Mouse (Mus musculus) heart, postnatal 25 days (tissue): ENCODE measurements around the gene Slc15a1. TPM values are rescaled to one million over a fixed set of nuclear protein-coding genes. Genes with fewer than 3 reads are reported as not detected.

ENCODE experiments used
- DNase-seq: peaks from one replicate; pipeline ENCODE4 v3.0.0; 2022; ENCODE audit warnings: low spot score
- intact Hi-C: fragments of 180-260 bp; cut with DNase I; formaldehyde crosslinking; loops from one replicate; pipeline ENCODE4 v1.15.1; 2025
- total RNA-seq, 2 experiments: library from RNA; stranded (reverse); gene quantifications; 2 replicates each; pipeline ENCODE4 v1.2.3; 2021

The Slc15a1 gene
- total RNA-seq, 2 experiments from 2014 or later = not detected

DNA sequence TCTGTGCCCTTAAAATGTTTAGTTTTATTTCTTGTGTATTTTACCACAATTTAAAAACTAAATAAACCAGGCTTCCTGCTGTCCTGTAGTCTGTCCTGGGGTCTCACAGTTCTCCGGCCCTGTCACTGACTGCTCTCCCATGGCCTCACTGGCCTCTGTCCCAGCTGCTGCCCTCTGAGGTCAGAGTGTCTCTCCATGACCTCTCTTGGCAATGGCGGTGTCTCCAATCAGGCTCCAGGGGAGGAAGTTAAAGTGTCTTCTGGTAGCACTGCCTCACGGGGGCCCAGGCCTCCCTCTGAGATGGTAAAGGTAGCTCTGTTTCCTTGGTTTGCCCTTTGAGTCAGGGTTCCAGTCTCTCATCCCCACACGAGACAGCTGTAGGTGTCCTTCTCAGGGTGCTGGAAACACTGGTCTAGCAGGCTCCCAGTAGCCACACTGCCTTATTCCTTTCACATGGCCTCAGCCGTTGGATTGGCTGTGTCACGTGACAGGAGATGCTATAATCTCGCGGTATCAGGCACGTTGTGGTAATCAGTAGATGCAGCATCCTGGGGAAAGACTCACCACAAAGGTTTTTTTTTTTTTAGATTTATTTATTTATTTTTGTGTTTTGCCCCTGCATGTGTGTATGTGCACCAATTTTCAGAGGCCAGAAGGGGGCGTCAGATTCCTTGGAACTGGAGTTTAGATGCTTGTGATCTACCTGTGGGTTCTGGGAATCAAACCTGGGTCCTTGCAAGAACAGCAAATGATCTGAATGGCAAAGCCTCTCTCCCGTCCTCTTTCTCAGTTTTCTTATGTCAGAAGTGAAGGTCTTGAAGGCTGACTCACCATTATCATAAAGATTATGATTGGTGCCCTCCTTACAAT is 48.4 kb downstream of the Slc15a1 start:
- DNase-seq = no peak
- intact Hi-C loops = loop anchor here (10.0 kb wide), 1 partner anchor 422 kb away; the partner anchor contains the start of gene Farp1

DNA sequence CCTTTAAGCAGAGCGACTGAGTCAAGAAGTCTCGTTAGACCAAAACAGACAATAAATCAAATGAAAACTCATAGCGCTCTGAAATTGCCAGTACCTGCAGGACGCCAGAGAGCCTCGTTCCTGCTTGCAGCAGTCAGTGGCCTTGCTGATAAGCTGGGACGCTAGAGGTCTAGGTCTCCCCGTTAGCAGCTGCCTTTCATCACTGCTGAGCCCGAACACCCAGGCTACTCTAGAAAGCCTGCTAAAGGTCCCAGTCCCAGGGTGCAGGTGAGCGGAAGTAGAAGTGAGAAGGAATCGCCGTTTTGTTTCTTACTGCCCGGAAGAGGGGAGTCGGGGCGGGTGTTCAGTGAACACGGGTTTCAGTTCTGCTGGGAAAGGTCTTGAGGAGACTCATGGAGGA is 49.1 kb downstream of the Slc15a1 start:
- intact Hi-C loops = loop anchor here (10.0 kb wide), 1 partner anchor 421 kb away; the partner anchor contains the start of gene Farp1
- DNase-seq = no peak

DNA sequence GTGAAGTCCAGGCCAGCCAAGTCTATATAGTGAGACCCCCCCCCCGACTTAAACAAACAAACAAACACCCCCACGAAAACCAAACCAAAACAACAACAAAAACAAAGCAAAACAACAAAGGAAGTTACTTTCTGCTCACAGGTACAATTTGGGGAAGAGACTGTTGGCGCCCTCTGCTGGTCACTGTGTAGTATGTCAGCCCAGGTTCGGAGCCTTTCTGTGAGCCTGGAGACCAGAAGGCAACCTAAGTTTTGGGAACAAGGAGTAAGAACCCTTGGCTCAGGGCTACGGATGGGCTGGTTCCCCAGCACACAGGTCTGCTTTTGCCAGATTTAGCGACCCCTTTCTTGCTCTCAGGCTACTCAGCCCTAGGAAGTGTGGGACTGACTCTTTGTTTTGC is 49.5 kb downstream of the Slc15a1 start:
- DNase-seq = peak; percentile 22
- intact Hi-C loops = loop anchor here (10.0 kb wide), 1 partner anchor 421 kb away; the partner anchor contains the start of gene Farp1

DNA sequence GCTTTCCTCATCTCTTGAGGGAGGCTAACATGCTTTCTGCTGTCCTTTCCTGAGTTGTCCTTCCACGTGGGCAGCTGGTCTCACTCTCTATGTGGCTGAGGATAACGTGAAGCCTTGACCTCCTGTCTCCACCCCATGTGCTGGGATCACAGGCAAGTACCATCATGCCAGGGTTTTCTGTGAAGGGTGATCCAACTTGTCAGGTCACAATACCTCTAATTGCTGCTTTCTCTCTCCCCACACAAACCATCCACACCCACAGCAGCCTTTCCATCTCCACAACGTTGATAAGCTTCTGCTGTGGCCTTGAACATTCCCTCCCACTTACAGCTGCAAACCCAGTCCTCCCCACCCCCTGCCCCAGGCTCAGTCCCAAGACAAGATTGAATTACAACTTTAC is 51.9 kb downstream of the Slc15a1 start:
- intact Hi-C loops = loop anchor here (5.0 to 10.0 kb wide), 3 partner anchors 191 to 621 kb away; partner anchors contain the start of gene Farp1
- DNase-seq = no peak

DNA sequence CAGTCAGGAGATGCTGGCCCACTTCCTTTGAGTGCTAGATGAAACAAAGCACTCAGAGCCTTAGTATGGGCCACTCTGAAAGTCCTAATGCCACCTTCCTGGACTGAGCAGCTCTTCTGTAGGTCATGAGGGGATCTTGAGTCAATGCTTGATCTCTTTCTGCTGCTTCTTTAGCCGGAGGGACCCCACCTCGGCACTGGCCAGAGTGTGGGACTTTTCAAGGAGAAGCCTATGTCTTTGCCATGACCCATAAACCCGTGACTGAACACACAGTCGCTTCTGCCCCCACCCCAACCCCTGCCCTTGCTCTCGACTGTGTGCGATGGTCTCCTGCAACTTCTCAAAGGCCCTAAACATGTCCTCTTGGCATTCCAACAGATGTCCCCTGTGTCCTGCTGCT is 52.8 kb downstream of the Slc15a1 start:
- intact Hi-C loops = loop anchor here (5.0 to 10.0 kb wide), 3 partner anchors 190 to 620 kb away; partner anchors contain the start of gene Farp1
- DNase-seq = no peak

DNA sequence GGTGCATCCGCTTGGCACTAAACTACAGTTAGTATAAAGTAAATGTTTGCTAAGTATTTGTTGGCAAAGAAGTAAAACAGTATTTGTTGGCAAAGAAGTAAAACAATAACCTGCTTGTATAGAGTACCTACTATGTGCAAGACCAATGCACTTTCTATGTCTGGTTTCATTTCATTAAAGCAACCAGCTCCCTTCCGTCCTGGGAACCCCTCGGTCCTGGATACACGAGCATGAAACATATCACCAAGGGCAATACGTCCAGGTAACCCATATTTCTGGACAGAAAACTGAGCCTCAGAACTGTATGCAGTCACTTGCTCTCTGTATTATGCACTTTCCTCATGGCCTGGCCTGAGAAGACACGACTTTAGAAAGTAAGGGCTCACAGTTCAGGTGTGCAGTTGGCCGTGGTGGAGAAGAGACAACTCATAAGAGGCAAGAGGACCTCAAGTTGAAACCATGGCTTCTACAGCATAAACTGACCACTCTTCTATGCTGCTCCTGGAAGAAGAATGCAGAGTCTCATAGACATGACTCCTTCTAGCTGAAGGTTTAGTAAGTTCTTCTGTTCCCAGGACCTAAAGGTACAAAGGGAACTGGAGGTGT is 53.5 kb downstream of the Slc15a1 start:
- intact Hi-C loops = loop anchor here (1.0 to 10.0 kb wide), 4 partner anchors 172 to 619 kb away; partner anchors contain the start of gene Farp1

DNA sequence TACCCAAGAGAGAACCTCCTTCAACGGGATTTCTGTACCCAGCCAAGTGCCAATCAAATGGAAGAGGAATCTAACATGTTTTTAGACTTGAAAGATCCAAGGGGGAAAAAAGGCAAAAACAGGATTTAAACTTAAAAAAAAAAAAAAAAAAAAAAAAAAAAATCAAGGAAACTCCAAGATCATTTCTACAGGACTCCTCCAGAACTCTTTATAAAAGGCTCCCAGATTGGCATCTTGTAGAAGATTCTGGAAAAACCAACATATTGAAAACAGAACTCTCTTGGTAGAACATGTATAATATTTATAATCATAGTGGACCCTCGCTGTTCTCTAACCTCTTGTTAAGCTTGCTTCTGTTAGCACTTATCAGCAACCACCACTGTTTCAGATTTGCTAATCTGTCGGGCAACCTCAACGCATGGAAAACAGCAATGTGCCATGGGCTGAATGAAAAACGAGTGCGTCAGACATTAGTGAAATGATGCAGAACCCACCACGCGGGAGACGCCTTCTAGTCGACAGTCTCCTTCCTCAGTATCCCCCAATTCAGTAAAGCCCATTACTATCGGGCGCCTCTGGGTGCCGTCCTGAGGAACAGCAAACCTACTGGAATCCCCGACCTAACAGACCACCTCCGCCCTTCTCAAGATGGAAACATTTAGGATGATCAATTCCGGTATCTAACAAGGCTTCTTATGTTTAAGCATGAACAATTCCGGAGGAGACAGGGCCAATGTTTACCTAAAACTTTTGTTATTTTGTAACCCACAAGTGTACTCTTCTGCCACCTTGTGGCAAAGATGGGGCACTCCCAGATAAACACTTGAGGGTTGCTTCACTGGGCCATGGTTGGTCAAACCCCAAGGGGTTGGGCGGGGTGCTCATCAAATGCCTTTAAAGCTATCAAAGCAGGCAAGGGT is 54.3 kb downstream of the Slc15a1 start:
- intact Hi-C loops = loop anchor here (1.0 to 10.0 kb wide), 4 partner anchors 171 to 618 kb away; partner anchors contain the start of gene Farp1
- peak; percentile 49 for DNase-seq

More for the DNA sequence above, 53.5 kb downstream of the Slc15a1 start:
- no peak for DNase-seq

DNA sequence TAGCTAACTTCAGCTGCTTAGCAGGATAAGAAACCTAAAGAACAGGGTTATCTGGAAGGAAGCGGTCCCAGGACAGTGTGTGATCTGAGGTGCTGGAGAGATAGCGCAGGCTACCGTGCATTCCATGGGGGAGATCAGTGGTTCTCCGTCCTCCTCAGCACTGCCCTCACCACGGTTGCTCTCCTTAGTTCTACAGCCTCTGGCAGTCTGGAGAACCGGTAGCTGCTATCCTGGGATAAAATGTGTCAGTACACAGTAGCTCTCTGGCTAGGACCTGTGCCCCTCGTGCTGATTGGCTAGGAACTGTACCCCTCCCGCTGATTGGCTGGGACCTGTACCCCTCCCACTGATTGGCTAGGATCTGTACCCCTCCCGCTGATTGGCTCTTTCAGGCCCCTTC is 58.1 kb downstream of the Slc15a1 start:
- no peak for DNase-seq
- intact Hi-C loops = loop anchor here (5.0 kb wide), 1 partner anchor 70 kb away; no protein-coding TSS in a partner anchor

DNA sequence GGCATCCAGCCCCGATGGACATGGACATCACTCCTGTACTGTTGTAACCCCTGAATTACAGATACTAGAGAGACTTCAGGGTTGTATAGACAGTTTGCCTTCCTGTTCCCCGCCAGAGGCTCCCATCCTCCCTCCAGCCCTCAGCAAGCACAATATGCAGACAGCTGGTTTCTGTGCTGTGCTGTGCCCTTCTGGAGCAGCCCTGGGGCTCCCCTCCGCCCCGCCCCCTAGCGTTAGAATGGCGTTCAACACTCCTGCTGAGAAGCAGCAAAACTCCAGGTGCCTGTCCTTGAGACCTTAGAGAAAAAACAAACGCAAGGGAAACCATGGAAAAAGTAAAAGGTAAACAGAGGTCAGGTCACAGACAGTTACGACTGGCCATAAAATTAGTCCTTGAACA is 59.9 kb downstream of the Slc15a1 start:
- DNase-seq = no peak
- intact Hi-C loops = loop anchor here (5.0 kb wide), 1 partner anchor 68 kb away; no protein-coding TSS in a partner anchor

DNA sequence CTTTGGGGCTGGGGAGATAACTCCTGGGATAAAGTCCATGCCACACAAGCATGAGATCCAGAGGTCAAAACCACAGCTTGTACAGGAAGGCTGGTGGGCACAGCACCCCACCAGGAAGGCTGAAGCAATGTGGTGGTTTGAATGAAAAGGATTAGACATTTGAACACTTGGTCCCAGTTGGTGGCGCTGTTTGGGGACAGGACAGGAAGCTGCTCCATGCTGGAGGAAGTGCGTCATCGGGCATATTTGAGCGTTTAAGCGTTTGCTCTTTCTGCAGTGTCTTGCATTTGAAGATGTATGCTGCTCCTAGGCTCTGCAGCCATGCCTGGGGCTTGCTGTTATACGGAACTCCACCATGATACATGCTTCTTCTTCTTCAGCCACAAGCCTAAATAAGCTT is 64.2 kb downstream of the Slc15a1 start:
- intact Hi-C loops = no loop called here
- DNase-seq = no peak

DNA sequence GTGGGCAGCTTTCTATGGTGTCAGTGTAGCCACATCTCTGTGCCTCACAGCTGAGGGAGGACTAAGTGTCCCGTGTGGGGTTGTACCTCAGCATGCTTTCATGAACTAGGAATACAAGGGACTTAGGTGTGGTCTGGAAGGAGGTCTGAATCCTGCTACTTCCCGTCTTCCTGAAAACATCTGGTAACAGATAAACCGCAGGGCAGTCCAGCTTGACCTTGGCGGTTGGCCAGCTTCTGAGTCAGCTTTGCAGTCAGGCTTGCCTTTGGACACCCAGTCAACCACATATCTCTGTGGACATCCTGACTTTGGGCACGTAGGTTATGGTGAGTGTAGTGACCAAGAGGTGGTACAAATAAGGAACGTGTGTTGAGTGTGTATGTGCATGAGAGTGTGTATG is 68.0 kb downstream of the Slc15a1 start:
- DNase-seq = peak; percentile 54
- intact Hi-C loops = no loop called here

DNA sequence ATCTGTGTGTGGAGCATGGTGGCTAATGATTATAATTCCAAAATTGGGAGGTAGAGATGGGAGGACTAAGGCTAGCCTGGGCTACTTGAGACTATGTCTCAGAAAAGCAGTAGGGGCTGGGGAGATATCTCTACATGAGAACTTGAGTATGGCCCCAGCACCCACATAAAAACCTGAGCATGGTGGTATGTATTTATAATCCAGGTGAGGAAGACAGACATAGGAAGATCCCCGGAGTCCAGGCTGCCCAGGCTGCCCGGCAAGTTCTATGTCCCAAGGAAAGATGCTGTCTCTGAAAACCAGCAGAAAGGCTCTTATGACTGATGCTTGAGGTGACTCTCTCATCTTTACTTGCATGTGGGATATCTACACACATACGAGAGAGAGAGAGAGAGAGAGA is 68.6 kb downstream of the Slc15a1 start:
- intact Hi-C loops = no loop called here

DNA sequence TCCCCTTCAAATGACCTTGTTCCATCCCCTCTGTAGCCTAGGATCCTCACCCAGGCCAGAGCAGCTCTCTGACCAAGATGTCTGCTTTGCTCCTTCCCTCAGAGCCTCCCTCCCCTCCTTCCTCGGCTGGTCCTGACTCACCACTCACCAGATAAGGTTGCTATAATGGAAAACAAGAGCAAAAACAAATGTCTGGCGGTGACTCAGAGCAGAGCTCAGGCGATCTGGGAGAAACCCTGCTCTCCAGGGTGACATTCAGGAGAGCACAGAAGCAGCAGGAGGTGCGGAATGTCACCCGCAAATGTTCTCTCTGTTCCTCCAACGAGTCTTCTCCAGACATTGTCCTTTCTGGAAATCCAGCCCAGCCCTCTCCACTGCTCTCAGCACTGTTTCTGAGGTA is 69.3 kb downstream of the Slc15a1 start:
- DNase-seq = peak; percentile 37
- intact Hi-C loops = no loop called here

More for the DNA sequence above, 68.6 kb downstream of the Slc15a1 start:
- DNase-seq = no peak

DNA sequence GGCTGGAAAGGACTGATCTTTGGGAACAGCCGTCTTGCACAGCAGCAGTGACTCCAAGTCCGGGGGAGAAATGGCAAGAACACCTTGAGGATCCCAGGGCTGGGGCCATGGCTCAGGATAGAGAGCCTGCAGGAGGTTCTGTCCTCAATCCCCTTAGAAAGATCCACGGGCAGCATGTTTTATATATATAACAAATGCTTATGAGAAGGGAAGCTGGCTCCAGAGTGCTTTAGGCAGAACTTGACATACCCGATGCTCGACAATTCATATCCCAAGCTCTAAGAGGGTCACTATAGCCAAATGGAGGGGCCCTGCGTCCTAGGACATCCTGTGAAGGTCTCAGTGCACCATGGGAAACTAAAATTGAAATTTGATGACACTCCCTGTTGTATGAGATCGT is 73.8 kb downstream of the Slc15a1 start:
- intact Hi-C loops = no loop called here
- DNase-seq = no peak

DNA sequence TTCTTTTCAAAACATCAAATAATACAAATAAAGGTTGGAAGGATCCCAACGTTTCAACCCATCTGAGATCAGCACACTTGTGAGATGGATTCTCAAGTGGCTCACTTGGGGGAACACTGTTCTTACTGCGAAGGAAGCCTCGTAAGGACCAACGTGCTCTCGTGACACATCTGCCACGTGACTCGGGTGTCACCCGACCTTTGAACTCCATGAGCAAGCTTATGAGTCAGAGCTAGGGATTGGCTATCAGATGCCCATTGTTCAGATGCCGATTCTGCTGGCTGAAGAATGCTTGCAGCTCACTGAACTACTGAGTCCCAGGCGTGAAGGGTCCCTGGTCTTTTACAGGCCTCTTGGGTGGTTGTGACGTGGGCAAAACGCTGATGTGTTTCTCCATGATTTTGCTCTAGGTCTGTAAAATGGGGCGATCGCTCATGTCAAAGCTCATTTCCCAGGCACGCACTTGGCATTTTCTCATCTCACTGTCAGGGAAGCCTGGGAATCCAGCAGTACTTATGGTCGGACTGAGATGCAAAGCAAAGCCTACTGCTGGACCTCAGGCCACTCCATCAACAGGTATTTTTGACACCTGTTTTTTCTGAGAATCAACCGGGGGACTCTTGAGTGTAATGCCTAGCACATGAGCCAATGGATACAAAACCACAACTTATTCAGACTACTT is 75.1 kb downstream of the Slc15a1 start:
- intact Hi-C loops = no loop called here
- no peak for DNase-seq

DNA sequence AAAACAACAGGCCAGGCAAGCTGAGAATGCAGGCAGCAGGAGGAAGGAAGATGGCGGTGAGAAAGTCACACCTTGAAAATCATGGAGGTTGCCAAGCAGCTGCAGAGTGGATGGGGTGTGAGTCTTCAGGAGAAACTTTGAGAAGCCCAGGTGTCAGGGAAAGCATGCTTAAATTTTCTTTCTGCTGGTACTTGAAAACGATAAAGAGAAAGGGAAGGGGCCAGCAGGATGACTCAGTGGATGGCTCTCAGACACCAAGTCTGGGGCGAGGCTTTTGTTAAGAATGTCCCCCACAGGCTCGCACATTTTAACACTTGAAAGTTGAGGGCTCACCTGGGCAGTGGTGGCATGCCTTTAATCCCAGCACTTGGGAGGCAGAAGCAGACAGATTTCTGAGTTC is 76.9 kb downstream of the Slc15a1 start:
- no peak for DNase-seq
- intact Hi-C loops = no loop called here

DNA sequence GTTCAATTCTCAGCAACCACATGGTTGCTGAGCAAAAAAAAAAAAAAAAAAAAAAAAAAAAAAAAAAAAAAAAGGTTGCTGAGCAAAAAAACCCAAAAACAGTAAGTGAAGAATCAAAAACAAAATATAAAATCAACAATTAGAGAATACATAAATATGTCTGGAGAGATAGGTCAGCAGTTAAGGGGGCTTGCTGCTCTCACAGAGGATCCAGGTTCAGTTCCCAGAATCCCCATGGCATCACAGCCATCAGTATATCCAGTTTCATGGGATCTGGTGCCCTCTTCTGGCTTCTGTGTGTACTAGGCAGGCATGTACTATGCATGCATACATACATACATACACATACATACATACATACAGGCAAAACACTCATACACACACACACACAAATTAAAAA is 78.3 kb downstream of the Slc15a1 start:
- DNase-seq = no peak
- intact Hi-C loops = loop anchor here (1.0 kb wide), 1 partner anchor 147 kb away; no protein-coding TSS in a partner anchor

DNA sequence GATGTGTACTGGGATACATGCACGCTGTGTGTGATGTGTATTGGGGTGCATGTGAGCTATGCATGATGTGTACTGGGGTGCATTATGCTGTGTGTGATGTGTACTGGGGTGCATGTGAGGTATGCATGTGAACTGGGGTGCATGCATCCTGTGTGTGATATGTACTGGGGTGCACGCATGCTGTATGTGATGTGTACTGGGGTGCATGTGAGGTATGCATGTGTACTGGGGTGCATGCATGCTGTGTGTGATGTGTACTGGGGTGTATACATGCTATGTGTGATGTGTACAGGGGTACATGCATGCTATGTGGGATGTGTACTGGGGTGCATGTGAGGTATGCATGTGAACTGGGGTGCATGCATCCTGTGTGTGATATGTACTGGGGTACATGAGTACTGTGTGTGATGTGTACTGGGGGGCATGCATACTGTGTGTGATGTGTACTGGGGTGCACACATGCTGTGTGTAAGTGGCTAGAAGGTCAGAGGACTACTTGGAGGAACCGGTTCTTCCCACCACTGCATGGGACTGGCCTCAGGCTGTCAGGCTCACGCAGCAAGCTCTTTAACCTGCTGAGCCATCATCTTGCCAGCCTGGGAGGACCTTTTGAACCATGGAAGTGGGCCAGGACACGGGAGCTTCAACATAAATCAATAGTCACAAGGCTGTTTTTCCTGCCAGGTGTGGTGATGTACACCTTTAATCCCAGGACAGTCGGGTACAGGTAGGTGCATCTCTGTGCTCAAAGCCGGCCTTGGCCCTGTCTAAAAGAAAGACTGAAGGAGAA is 79.9 kb downstream of the Slc15a1 start:
- DNase-seq = no peak
- intact Hi-C loops = no loop called here
